ENCODE assay signal across 11 mouse cellular contexts in the genomic region with DNA sequence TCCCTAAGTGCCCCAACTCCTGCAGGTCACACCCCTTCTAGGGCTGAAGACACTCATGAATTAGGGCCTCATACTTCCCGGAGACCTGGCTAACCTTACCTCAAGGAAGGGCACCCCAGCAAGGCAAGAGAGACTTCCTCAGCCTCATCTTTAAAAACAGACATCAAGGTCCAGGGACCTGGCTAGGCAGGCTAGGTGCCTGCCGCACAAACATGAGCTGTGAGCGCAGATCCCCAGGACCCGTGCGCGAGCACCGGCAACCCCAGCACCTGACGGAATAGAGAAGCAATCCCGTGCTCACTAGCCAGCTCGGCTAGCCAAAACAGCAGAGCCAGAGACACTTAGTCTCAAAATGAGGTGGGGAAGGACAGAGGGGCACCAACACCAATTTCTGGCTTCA. TPM values are rescaled to one million over a fixed set of nuclear protein-coding genes. Genes with fewer than 3 reads are reported as not detected.
DNase-seq lines count a peak whose midpoint lies in the region; ATAC-seq and TF ChIP-seq lines count a peak whose summit lies in the region.
"Had no signal": no experiment of that assay in that cellular context is flagged by ENCODE, and none has a peak within 500 bp of the region (broad histone marks: within the 10 kb centered on the region; RNA-seq: fewer than 3 reads in every experiment).

No protein-coding gene starts in this region.

- peak overlapping the region; percentile 86 for H3K27ac ChIP-seq in gastrocnemius, adult 2 months
- 0 out of 2 replicates have a peak overlapping the region, but pooled peaks have one; percentile 20 for H3K27ac ChIP-seq in liver, embryonic 12.5 days
- no peak overlapping the region for H3K27ac ChIP-seq in liver, embryonic 11.5 days (ENCODE audit: low read depth, low read length)
- no peak overlapping the region for H3K27ac ChIP-seq in embryonic facial prominence, embryonic 13.5 days
- no peak overlapping the region for H3K27ac ChIP-seq in hindbrain, postnatal 0 days
- H3K27ac ChIP-seq: liver, embryonic 13.5 days had no signal

- H3K4me1 ChIP-seq in liver, embryonic 12.5 days, result peaks cover 65% of the 10 kb centered on the region
- peaks cover 54% of the 10 kb centered on the region for H3K4me1 ChIP-seq in liver, embryonic 11.5 days (replicated peaks; ENCODE audit: control insufficient read depth, insufficient read depth, low read length)
- H3K4me1 ChIP-seq in embryonic facial prominence, embryonic 13.5 days, result peaks cover 80% of the 10 kb centered on the region
- peaks cover 61% of the 10 kb centered on the region for H3K4me1 ChIP-seq in hindbrain, postnatal 0 days (ENCODE audit: insufficient read depth, low read length)

- intact Hi-C loops in gastrocnemius, adult 2 months (cut with DNase I), result no loop called here

- ATAC-seq in liver, embryonic 12.5 days, result no peak
- ATAC-seq in liver, embryonic 11.5 days (replicated peaks; ENCODE audit: low FRiP score), result no peak
- no peak for ATAC-seq in embryonic facial prominence, embryonic 13.5 days (ENCODE audit: insufficient number of reproducible peaks, insufficient read depth, low FRiP score, low TSS enrichment, low read depth)
- no peak for ATAC-seq in hindbrain, postnatal 0 days
- ATAC-seq: Patski had no signal

- peak overlapping the region; percentile 94 for H3K4me3 ChIP-seq in gastrocnemius, adult 2 months
- no peak overlapping the region for H3K4me3 ChIP-seq in liver, embryonic 12.5 days
- H3K4me3 ChIP-seq in liver, embryonic 11.5 days (ENCODE audit: low read depth, low read length), result no peak overlapping the region
- no peak overlapping the region for H3K4me3 ChIP-seq in embryonic facial prominence, embryonic 13.5 days
- H3K4me3 ChIP-seq in hindbrain, postnatal 0 days (ENCODE audit: low read length), result no peak overlapping the region
- H3K4me3 ChIP-seq: liver, embryonic 13.5 days had no signal

- no peak for DNase-seq in gastrocnemius, adult 2 months
- DNase-seq in gastrocnemius, adult 8-10 months (ENCODE audit: low spot score in 2 of 2), result no peak
- DNase-seq in liver, embryonic 11.5 days (ENCODE audit: low spot score), result no peak
- DNase-seq in hindbrain, postnatal 0 days (ENCODE audit: low spot score), result no peak
- DNase-seq in cerebellum, adult 9-11 months, result no peak
- DNase-seq in layer of hippocampus, postnatal 10 days (ENCODE audit: low spot score in 2 of 2), result no peak
- DNase-seq: cerebellum, postnatal 14 days; liver, embryonic 13.5 days had no signal

- H3K4me2 ChIP-seq in liver, embryonic 12.5 days, result no peak overlapping the region
- H3K4me2 ChIP-seq in liver, embryonic 11.5 days, result no peak overlapping the region
- peak overlapping the region; percentile 30; the same call in 1 of the 2 replicates for H3K4me2 ChIP-seq in embryonic facial prominence, embryonic 13.5 days
- peak overlapping the region; percentile 100 for H3K4me2 ChIP-seq in hindbrain, postnatal 0 days (ENCODE audit: low read depth, low read length)
- H3K4me2 ChIP-seq: liver, embryonic 13.5 days had no signal

- peaks cover 12% of the 10 kb centered on the region for H3K27me3 ChIP-seq in liver, embryonic 12.5 days (replicated peaks)
- no peaks in the 10 kb centered on the region for H3K27me3 ChIP-seq in liver, embryonic 11.5 days (replicated peaks; ENCODE audit: control insufficient read depth, insufficient read depth, low read length)
- H3K27me3 ChIP-seq in embryonic facial prominence, embryonic 13.5 days, result no peaks in the 10 kb centered on the region
- H3K27me3 ChIP-seq in hindbrain, postnatal 0 days (ENCODE audit: insufficient read depth, low read length), result no peaks in the 10 kb centered on the region
- H3K27me3 ChIP-seq: Patski had no signal

- H3K9me3 ChIP-seq in liver, embryonic 12.5 days (replicated peaks), result no peaks in the 10 kb centered on the region
- H3K9me3 ChIP-seq in liver, embryonic 11.5 days (ENCODE audit: control insufficient read depth, low read length), result no peaks in the 10 kb centered on the region
- no peaks in the 10 kb centered on the region for H3K9me3 ChIP-seq in embryonic facial prominence, embryonic 13.5 days
- no peaks in the 10 kb centered on the region for H3K9me3 ChIP-seq in hindbrain, postnatal 0 days (ENCODE audit: low read length)
- H3K9me3 ChIP-seq: liver, embryonic 13.5 days had no signal

- H3K9ac ChIP-seq in liver, embryonic 12.5 days, result no peak overlapping the region
- H3K9ac ChIP-seq in liver, embryonic 11.5 days (ENCODE audit: low read depth, low read length), result no peak overlapping the region
- 0 out of 2 replicates have a peak overlapping the region, but pooled peaks have one; percentile 44 for H3K9ac ChIP-seq in embryonic facial prominence, embryonic 13.5 days
- H3K9ac ChIP-seq in hindbrain, postnatal 0 days (replicated peaks; ENCODE audit: low read length), result no peak overlapping the region
- H3K9ac ChIP-seq: liver, embryonic 13.5 days had no signal

- peaks cover 18% of the 10 kb centered on the region for H3K36me3 ChIP-seq in liver, embryonic 12.5 days
- H3K36me3 ChIP-seq in liver, embryonic 11.5 days (ENCODE audit: control insufficient read depth, insufficient read depth, low read length), result peaks cover 3% of the 10 kb centered on the region; the same call in 1 of the 2 replicates
- peaks cover 19% of the 10 kb centered on the region for H3K36me3 ChIP-seq in embryonic facial prominence, embryonic 13.5 days
- no peaks in the 10 kb centered on the region for H3K36me3 ChIP-seq in hindbrain, postnatal 0 days (ENCODE audit: insufficient read depth, low read length)

- WGBS in liver, embryonic 12.5 days (ENCODE audit: insufficient replicate concordance), result 77% methylated on average over 10 of the region's 10 CpGs
- whole genome bisulfite sequencing in liver, embryonic 11.5 days, result 88% methylated on average over 10 of the region's 10 CpGs
- WGBS in embryonic facial prominence, embryonic 13.5 days, result 72% methylated on average over 10 of the region's 10 CpGs
- WGBS in hindbrain, postnatal 0 days, result 55% methylated on average over 10 of the region's 10 CpGs

- no peak for TF ChIP-seq CTCF in gastrocnemius, adult 2 months (IDR thresholded peaks at IDR 0.05)
- TF ChIP-seq CTCF in hindbrain, postnatal 0 days (IDR thresholded peaks at IDR 0.05; ENCODE audit: low read depth), result no peak

RNA-seq across cellular contexts. Expression of a gene that starts 7.6 kb away (rescaled TPM):
- 10 to 100 TPM; 28.5 to 35.6 TPM for total RNA-seq in gastrocnemius, adult 2 months (2021)
- total RNA-seq in gastrocnemius, adult 8-10 months (2022), result 10 to 100 TPM; 25.8 to 29.6 (median 28.3) TPM
- polyA plus RNA-seq in liver, embryonic 12.5 days (2016; fragmentation: Nextera tagmentation; extraction: Ambion mirVana), result 3.5 and 3.8 TPM in 2 replicates
- 8.2 and 9.8 TPM in 2 replicates for polyA plus RNA-seq in liver, embryonic 11.5 days (2014; fragmentation: Nextera tagmentation; extraction: Ambion mirVana)
- 21.5 and 24.9 TPM in 2 replicates for polyA plus RNA-seq in embryonic facial prominence, embryonic 13.5 days (2015; fragmentation: Nextera tagmentation; extraction: Ambion mirVana)
- 69.8 and 71.3 TPM in 2 replicates for total RNA-seq in hindbrain, postnatal 0 days (2014; rRNA removed)
- 8.8 and 9.5 TPM in 2 replicates for polyA plus RNA-seq in hindbrain, postnatal 0 days (2015; fragmentation: Nextera tagmentation; extraction: Ambion mirVana)
- total RNA-seq in layer of hippocampus, postnatal 10 days (2021), result 100 to 1,000 TPM; 118 TPM

RNA-seq across cellular contexts. Expression of a gene that starts 34.8 kb away (rescaled TPM):
- 1 to 10 TPM; 4.6 to 6.1 TPM for total RNA-seq in gastrocnemius, adult 2 months (2021)
- 1 to 10 TPM; 3.6 to 6.8 (median 5.0) TPM for total RNA-seq in gastrocnemius, adult 8-10 months (2022)
- 25.8 and 31.2 TPM in 2 replicates for polyA plus RNA-seq in liver, embryonic 12.5 days (2016; fragmentation: Nextera tagmentation; extraction: Ambion mirVana)
- 50.1 and 55.0 TPM in 2 replicates for polyA plus RNA-seq in liver, embryonic 11.5 days (2014; fragmentation: Nextera tagmentation; extraction: Ambion mirVana)
- polyA plus RNA-seq in embryonic facial prominence, embryonic 13.5 days (2015; fragmentation: Nextera tagmentation; extraction: Ambion mirVana), result 77.4 and 80.0 TPM in 2 replicates
- total RNA-seq in hindbrain, postnatal 0 days (2014; rRNA removed), result 51.2 and 61.4 TPM in 2 replicates
- polyA plus RNA-seq in hindbrain, postnatal 0 days (2015; fragmentation: Nextera tagmentation; extraction: Ambion mirVana), result 60.8 and 62.5 TPM in 2 replicates
- 10 to 100 TPM; 22.2 to 24.3 TPM for total RNA-seq in layer of hippocampus, postnatal 10 days (2021)

Comparison
In these comparisons a context has a peak if more than half of its experiments do, and no peak if none do; other contexts are left out.
1. H3K27ac ChIP-seq: peak in gastrocnemius, adult 2 months (single experiment) and liver, embryonic 12.5 days (single experiment); none in liver, embryonic 11.5 days (single experiment), embryonic facial prominence, embryonic 13.5 days (single experiment) and hindbrain, postnatal 0 days (single experiment).
2. H3K4me2 ChIP-seq: peak in embryonic facial prominence, embryonic 13.5 days (single experiment) and hindbrain, postnatal 0 days (single experiment); none in liver, embryonic 12.5 days (single experiment) and liver, embryonic 11.5 days (single experiment).